Mouse (Mus musculus) left cerebral cortex, postnatal 25 days (tissue): ENCODE measurements around the gene Phc2. TPM values are rescaled to one million over a fixed set of nuclear protein-coding genes. Genes with fewer than 3 reads are reported as not detected.
"Not testable (repeated sequence)": the region's sequence is repeated elsewhere in the genome, so short reads cannot be mapped to it uniquely, and the experiment has no call there.

ENCODE experiments used
- DNase-seq, 2 experiments: peaks; one replicate each; pipeline ENCODE4 v3.0.0; 2022; ENCODE audit warnings: low spot score in 2 of 2, mixed read lengths in 1 of 2
- intact Hi-C: fragments of 180-260 bp; cut with DNase I; formaldehyde crosslinking; loops from one replicate; pipeline ENCODE4 v1.15.1; 2025
- total RNA-seq, 2 experiments: library from RNA; stranded (reverse); gene quantifications; 2 replicates each; pipeline ENCODE4 v1.2.3; 2021

Gene Phc2
- total RNA-seq, 2 experiments from 2014 or later, result 82.7 to 92.4 TPM

GRCm38 (mm10) chr4:128638265-128638923, 16.1 kb upstream of the Phc2 start:
- intact Hi-C loops, result no loop called here
- peak in 1 of 2 experiments; percentile 18 for DNase-seq

DNA sequence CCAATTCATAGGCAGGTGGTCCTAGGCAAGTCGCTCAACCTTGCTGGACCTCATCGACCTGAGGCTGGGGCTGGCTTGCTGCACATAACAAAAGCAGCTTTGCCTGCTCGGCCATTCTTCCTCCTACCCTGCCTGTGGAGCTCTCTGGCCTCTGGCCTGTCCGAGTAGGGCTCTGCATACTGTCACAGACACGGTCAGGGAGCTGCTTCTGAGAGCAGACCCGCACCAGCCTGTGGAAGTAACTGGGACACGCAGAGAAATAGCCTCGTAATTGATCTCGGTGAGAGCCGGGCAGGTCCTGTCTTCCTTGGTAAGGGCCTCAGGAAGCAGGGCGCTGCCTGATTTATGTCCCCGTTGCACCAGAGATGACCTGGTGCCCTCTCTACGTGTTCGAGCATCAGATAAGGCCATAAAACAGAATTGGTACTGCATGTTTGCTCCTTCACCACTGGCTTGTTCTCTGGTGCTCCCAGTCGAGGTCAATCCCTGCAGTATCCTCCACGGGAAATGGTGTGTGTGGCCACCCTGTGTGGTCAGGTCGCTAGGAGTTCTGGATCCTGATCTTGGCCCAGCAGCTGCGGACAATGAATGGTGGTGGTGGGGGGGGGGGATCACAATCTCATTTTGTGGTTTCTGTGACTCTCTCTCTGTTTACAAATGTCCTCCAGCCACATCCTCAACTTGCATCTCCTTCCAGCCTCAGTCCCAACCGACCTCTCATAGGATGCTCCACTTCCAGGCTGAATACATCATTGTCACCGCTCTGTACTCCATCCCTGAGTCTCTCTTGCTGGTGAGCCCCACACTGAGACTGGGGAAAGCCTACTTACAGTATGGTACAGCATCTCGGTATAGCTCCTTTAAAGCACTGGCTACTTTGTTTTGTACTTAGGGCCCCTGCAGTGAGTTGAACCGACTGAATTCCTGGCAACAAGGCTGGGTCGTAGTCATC, 12.5 kb upstream of the Phc2 start:
- DNase-seq, result no peak
- intact Hi-C loops, result no loop called here

DNA sequence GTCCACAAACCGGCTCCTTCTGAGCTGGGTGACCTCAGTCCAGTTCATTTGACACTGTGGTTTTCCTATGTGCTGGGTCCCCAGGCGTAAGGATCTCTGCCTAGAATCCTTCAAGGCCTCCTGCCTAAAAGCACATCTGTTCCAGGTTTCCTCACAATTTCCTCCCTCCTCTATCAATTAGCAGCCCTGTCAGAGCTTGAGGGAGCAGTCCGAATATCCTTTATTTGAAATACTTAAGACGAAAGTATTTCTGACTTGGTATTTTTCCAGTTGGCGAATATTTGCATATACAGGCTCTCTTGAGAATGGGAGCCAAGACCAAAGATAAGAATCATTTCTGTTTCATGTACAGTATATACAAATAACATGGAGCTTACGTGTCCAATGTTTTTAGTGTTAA, 8.6 kb upstream of the Phc2 start:
- no peak for DNase-seq
- intact Hi-C loops, result no loop called here

GRCm38 (mm10) chr4:128646762-128647161, 7.7 kb upstream of the Phc2 start:
- intact Hi-C loops, result no loop called here
- DNase-seq, result no peak

DNA sequence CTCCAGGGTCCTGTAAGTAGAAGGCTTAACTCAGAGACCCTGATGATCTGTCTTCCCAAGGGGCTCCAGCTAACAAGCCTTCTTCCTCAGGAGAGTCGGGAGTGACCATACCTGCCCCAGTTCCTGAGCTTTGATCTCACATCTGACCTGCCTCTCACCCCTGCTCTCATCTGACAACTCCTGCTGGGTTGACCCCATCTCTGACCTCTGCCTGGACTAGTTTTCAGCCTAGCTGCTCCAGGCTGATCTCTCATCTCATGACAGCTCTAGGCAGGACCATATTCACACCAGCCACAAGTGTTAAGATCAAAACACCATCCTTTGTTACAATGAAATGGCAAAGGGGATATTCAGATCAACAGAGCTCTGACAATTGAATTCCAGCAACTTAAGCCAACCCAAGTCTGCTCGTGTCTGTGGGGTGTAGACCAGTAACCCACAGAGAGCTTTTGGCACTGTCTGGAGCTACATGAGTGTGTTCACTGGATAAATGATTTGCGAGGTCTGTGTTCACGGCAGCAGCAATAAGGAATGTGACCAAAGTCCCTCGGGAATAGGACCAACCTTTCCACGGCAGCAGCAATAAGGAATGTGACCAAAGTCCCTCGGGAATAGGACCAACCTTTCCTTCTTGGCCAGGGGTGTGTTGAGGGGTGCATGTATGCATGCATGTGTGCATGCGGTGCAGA, 5.8 kb upstream of the Phc2 start:
- no peak for DNase-seq
- intact Hi-C loops, result no loop called here

GRCm38 (mm10) chr4:128651530-128651929, 3.0 kb upstream of the Phc2 start:
- intact Hi-C loops, result no loop called here
- no peak for DNase-seq

- DNase-seq, result no peak
- intact Hi-C loops, result no loop called here
Observed at GRCm38 (mm10) chr4:128652584-128653298, 1.8 kb upstream of the Phc2 start.

GRCm38 (mm10) chr4:128655446-128655845, 944 bp downstream of the Phc2 start:
- intact Hi-C loops, result loop anchor here (2.0 kb wide), 1 partner anchor 43 kb away; no protein-coding TSS in a partner anchor
- DNase-seq, result no peak

DNA sequence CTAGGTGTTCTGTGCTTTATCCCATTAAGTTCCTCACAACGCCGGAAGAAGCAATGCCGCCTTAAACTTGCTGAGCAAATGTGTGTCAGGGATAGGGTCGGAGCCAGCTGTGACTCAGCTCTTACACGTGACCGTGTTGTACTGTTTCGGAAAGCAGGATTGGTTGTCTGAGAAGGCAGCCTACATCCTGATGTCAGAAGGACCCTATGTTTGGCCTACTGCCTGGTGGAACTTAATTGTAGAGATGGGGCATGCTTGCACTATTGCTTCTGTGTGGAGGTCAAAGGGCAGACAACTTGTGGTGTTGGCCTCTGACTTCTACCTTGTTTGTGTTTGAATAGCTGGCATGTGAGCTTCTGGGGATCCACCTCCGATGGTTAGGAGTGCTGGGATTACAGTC, 5.7 kb downstream of the Phc2 start:
- intact Hi-C loops, result no loop called here
- DNase-seq, result peak in 1 of 2 experiments; percentile 51

GRCm38 (mm10) chr4:128661063-128661462, 6.6 kb downstream of the Phc2 start:
- DNase-seq, result no peak
- intact Hi-C loops, result no loop called here

DNA sequence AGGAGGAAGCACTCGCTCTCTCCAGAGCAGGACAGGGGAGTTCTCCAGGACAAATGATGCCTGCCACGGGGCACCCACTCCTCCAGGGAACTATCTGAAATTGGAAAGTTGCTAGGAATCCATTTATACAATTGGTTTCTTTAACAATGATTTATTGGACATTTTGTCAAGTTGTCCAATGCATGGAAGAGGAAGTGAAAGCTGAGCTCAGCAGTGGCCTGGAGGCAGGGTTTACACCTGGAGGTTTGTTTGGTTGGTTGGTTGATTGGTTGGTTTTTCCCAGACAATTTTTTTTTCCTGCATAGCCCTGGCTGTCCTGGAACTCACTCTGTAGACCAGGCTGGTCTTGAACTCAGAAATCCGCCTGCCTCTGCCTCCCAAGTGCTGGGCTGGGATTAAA, 9.5 kb downstream of the Phc2 start:
- intact Hi-C loops, result no loop called here

GRCm38 (mm10) chr4:128666362-128666761, 11.9 kb downstream of the Phc2 start:
- DNase-seq, intact Hi-C loops: not testable (repeated sequence)

More for the DNA sequence above, 9.5 kb downstream of the Phc2 start:
- DNase-seq, result no peak

GRCm38 (mm10) chr4:128667195-128667594, 12.7 kb downstream of the Phc2 start:
- intact Hi-C loops, DNase-seq: not testable (repeated sequence)

GRCm38 (mm10) chr4:128669229-128669628, 14.7 kb downstream of the Phc2 start:
- intact Hi-C loops, result no loop called here
- no peak for DNase-seq

- DNase-seq, result no peak
- intact Hi-C loops, result no loop called here
Observed at GRCm38 (mm10) chr4:128670566-128671191, 16.2 kb downstream of the Phc2 start.

DNA sequence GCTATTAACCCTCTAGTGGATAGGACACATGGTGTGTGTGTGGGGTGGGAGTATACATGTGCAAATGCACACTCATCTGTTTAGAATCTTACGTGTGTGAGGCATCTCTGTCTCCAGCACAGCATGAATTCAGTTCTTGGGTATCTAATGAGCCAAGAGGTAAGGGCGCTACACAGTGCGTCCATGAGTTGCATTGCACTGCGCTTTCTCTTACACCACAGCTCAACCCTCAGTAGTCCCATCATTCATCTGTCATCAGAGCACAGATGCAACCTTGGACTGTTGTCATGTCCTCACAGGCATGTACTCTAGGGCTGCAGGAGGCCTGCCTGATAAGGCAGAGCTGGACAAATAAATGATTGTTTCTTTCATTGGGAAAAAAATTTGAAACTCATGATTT, 18.0 kb downstream of the Phc2 start:
- intact Hi-C loops, result no loop called here
- no peak for DNase-seq

- no peak for DNase-seq
- intact Hi-C loops, result no loop called here
Observed at GRCm38 (mm10) chr4:128678564-128679217, 24.2 kb downstream of the Phc2 start.

GRCm38 (mm10) chr4:128681126-128681525, 26.6 kb downstream of the Phc2 start:
- intact Hi-C loops, result no loop called here
- DNase-seq, result no peak

DNA sequence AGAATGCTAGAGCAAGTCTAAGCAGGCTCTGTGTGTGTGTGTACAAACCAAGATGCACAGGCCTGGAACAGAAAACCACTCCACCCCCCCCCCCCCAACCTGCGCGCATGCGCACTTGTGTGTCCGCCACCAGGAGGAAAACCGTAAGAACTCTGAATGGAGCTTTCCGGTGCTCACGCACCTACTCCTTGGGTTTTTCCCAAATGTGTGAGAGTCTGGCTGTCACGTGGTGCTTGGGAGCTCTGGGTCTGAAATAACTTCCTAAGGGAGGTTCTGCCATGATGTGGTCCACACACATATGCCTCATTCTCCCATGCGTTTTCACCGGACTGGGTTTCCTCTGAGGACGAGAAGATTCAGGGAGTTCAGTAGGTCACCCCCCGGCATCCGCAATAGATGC, 27.8 kb downstream of the Phc2 start:
- peak in 1 of 2 experiments; percentile 75 for DNase-seq

More for the DNA sequence above, 27.8 kb downstream of the Phc2 start:
- intact Hi-C loops, result no loop called here
